Mouse (Mus musculus) CD4-positive, CD25-positive, alpha-beta regulatory T cell, adult 4 months (primary cell): ENCODE data around the gene Scp2. TPM values are rescaled to one million over a fixed set of nuclear protein-coding genes. Genes with fewer than 3 reads are reported as not detected.
"Not testable (repeated sequence)": the region's sequence is repeated elsewhere in the genome, so short reads cannot be mapped to it uniquely, and the experiment has no call there.

Experiments used
- ATAC-seq: one replicate; pipeline ENCODE4 v1.8.0; 2017
- polyA plus RNA-seq, 2 experiments: library from polyadenylated mRNA; unstranded; fragments of 100-300 nt; shearing (Covaris generic); gene quantifications; one replicate each; pipeline ENCODE4 v1.2.1; 2017

Scp2 gene
- polyA plus RNA-seq, 2 experiments from 2014 or later = 274 to 352 TPM

DNA sequence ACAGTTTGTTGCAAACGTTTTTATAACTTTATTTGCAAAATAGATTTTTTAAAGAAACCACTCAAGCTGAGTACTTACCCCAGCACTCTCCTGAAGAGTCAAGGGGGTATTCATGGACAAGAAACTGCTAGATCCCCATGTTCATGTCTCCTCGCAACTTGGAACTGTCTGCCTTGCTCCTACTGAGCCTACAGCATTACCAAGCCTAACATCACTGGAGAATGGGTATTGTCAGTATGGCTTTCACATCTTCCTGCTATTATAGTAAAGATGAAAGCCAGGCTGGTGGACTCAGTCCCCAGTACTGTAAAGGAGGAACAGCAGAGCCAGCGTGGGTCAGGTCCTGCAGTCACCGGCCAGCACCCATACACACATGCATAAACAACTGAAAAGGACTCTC, 48.5 kb downstream of the Scp2 start, which contains the start of gene Podn:
TSS of gene Podn (minus strand) at position 101 of the 400 bp plus-strand sequence.
- ATAC-seq = no peak

GRCm38 (mm10) chr4:108092741-108093397, 51.9 kb downstream of the Scp2 start:
- no peak for ATAC-seq

DNA sequence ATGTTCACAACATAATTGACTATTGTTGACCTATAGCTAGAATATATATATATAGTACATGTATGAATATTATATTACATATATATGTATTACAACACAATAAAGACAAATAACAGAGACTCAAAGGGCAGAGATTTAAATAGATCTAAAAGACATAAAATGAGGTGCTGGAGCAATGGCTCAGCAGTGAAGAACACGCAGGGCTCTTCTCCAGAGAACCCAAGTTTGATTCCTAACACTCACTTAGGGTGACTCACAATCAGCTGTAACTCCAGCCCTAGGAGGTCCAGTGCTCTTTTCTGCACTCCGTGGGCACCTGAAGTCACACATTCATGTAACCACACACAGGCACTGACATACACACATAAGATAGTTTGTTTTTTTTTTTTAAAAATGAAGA, 60.8 kb downstream of the Scp2 start:
- ATAC-seq = no peak

- ATAC-seq = no peak
These were observed 61.6 kb downstream of the Scp2 start for GRCm38 (mm10) chr4:108083032-108083735.

- no peak for ATAC-seq
These were observed 62.4 kb downstream of the Scp2 start for GRCm38 (mm10) chr4:108082401-108082806.

- ATAC-seq = no peak
These were observed 63.9 kb downstream of the Scp2 start for GRCm38 (mm10) chr4:108080876-108081275.

- no peak for ATAC-seq
These were observed 65.0 kb downstream of the Scp2 start for GRCm38 (mm10) chr4:108079762-108080161.

GRCm38 (mm10) chr4:108079191-108079590, 65.6 kb downstream of the Scp2 start:
- ATAC-seq = not testable (repeated sequence)

- ATAC-seq = no peak
These were observed 67.4 kb downstream of the Scp2 start for GRCm38 (mm10) chr4:108077224-108077955.

- ATAC-seq = no peak
These were observed 70.5 kb downstream of the Scp2 start for GRCm38 (mm10) chr4:108074204-108074823.

DNA sequence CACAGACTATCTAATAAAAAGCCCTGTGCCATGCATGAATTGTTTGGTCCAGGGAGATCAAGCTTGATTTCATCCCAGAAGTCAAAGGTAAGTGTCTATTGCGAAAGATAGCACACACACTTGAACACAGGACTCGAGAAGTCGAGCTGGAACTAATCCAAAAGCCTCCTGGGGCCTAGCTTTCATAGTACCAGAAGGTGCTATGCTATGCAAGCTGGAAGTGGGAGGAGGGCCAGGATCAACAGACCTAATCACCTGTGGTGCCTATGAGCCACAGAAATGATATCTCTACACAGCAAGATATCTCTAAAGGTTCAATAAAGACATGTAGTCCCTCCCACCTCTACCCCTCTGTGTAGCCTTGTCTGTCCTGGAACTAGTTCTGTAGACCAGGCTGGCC, 72.7 kb downstream of the Scp2 start:
- ATAC-seq = no peak

DNA sequence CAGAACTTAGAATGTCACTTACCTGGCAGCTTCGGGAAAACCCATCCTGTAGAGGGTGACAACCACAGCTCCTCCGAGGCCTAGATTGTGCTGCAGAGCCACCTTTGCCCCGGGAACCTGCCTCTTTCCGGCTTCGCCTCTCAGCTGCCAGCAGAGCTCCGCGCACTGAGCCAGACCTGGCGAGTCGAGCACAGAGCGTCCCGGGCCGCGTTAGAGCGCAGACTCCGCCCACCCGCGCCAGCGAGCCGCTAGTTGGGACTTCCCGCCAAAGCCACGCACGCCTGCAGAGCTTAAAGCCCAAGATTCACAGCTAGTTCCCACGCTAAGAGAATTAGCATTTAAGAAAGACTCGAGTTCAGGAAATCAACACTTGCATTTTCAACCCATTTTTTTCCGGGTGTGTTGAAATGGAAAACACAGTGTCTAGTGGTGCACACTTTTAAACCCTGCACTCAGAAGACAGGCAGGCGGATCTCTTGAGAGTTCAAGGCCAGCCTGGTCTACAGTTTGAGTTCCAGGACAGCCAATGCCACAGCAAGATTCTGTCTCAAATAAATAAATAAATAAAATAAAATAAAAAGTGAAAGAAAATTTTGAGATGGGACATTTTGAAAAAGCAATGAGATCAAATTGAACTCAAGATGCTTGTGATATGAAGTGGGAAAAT, 73.4 kb downstream of the Scp2 start:
- ATAC-seq = peak; percentile 99

DNA sequence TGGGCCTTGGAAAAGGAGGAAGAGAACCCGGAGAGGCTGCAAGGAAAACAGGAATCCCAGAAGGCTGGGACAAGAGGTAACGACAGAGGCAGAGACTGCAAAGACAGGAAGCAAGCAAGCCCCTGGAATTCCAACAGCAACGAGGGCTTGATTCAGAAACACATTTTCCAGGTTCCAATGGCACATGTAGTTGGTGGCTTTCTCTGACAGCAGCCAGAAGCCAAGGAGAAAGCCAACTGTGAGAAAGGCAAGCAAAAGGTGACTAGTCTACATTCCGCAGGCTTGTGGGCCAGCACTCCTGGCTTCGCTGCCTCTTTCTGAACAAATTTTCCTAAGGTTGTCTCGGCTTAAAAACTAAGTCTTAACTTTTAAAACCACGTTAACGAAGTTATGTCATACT, 74.1 kb downstream of the Scp2 start:
- no peak for ATAC-seq

- ATAC-seq = no peak
These were observed 74.5 kb downstream of the Scp2 start for GRCm38 (mm10) chr4:108070286-108070685.

GRCm38 (mm10) chr4:108068081-108068480, 76.7 kb downstream of the Scp2 start:
- no peak for ATAC-seq

GRCm38 (mm10) chr4:108067261-108067660, 77.5 kb downstream of the Scp2 start:
- ATAC-seq = no peak

GRCm38 (mm10) chr4:108066569-108066968, 78.2 kb downstream of the Scp2 start:
- ATAC-seq = no peak

DNA sequence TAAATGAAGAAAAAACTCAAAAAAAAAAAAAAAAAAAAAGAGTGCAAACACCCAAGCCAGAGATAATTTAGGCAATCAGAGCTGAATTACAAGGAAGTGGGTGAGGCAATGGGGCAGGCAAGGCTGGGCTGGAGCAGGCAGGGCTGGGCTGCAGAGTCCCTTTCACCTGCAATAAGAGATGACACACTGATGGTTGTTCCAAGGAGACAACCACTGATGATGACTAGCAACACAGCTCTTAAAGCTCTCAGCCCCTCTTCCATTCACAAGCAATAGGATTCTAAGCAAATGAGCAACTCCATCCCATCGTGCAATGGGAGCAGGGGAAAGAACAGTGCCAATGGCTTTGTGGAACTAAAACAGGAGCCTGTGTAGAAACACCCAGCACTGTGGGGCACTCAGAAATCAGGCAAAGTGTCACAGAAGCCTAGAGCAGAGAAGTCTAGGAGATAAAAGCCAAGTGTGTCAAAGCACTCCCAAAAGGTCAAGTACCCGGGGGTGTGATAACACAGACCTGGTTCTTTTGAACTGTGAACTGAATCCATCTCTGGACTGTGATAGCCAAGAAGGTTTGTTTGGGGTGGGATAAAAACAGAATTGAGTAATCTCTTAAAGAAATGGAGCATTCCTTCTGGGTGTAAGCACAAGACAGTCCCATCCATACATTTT, 79.5 kb downstream of the Scp2 start:
- ATAC-seq = no peak

GRCm38 (mm10) chr4:108063616-108064015, 81.2 kb downstream of the Scp2 start:
- no peak for ATAC-seq

- ATAC-seq = no peak
These were observed 82.3 kb downstream of the Scp2 start for GRCm38 (mm10) chr4:108062524-108062923.

DNA sequence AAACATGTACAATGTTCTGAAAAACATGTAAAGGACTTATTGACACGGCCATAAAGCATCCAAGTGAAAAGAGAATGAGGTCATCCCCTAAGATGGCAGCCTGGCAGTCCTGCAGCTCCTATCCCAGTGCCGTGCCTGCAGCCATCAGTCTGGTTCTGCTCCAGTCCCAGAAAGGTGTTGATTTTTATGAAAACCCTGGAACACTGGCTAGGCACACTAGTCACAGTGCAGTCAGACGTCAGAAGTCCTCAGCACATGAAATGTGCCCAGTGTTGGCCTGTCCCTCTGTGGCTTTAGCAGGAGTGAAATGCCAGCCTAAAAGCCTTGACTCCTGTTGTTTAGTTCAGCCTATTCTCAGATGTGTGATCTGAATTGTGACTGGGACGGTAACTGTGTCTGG, 84.0 kb downstream of the Scp2 start:
- ATAC-seq = no peak
